Mouse (Mus musculus): ENCODE data around the gene Aamp. TPM values are rescaled to one million over a fixed set of nuclear protein-coding genes. Genes with fewer than 3 reads are reported as not detected.

The Aamp gene
- polyA plus RNA-seq, 1 experiment: 201 TPM

GRCm38 (mm10) chr1:74321396-74321795 lies 36.9 kb upstream of the Aamp start:
- TF ChIP-seq POLR2A (IDR thresholded peaks at IDR 0.05; ENCODE audit: control insufficient read depth, extremely low read depth, insufficient read depth, low read length, poor library complexity): no peak
- no peak for TF ChIP-seq CTCF (IDR thresholded peaks at IDR 0.05; ENCODE audit: borderline replicate concordance, control insufficient read depth, extremely low read depth, insufficient read depth, low read length, poor library complexity)
- no peak overlapping the region for H3K27ac ChIP-seq (ENCODE audit: control insufficient read depth, insufficient read depth, low read length)
- WGBS: 97% methylated on average over 3 of the region's 3 CpGs
- DNase-seq: no peak
- H3K4me3 ChIP-seq (ENCODE audit: control insufficient read depth, insufficient read depth, low read length): no peak overlapping the region
- no peaks in the 10 kb centered on the region for H3K36me3 ChIP-seq (ENCODE audit: control insufficient read depth, insufficient read depth, low read length)
- H3K4me1 ChIP-seq (replicated peaks; ENCODE audit: control insufficient read depth, insufficient read depth, low read length): peaks cover 9% of the 10 kb centered on the region
- no peaks in the 10 kb centered on the region for H3K27me3 ChIP-seq (ENCODE audit: control insufficient read depth, insufficient read depth, low read length)

- no peak overlapping the region for H3K4me3 ChIP-seq (ENCODE audit: control insufficient read depth, insufficient read depth, low read length)
- TF ChIP-seq CTCF (IDR thresholded peaks at IDR 0.05; ENCODE audit: borderline replicate concordance, control insufficient read depth, extremely low read depth, insufficient read depth, low read length, poor library complexity): no peak
- no peak for TF ChIP-seq POLR2A (IDR thresholded peaks at IDR 0.05; ENCODE audit: control insufficient read depth, extremely low read depth, insufficient read depth, low read length, poor library complexity)
- no peaks in the 10 kb centered on the region for H3K27me3 ChIP-seq (ENCODE audit: control insufficient read depth, insufficient read depth, low read length)
- DNase-seq: no peak
- peaks cover 14% of the 10 kb centered on the region for H3K4me1 ChIP-seq (replicated peaks; ENCODE audit: control insufficient read depth, insufficient read depth, low read length)
- no peak overlapping the region for H3K27ac ChIP-seq (ENCODE audit: control insufficient read depth, insufficient read depth, low read length)
- H3K36me3 ChIP-seq (ENCODE audit: control insufficient read depth, insufficient read depth, low read length): no peaks in the 10 kb centered on the region
- WGBS: 87% methylated on average over 3 of the region's 3 CpGs
Measured at GRCm38 (mm10) chr1:74318711-74319110, 34.2 kb upstream of the Aamp start.

- Histone ChIP-seq H3K4me1 (replicated peaks; ENCODE audit: control insufficient read depth, insufficient read depth, low read length) (peaks cover 14% of the 10 kb centered on the region), H3K27me3 (ENCODE audit: control insufficient read depth, insufficient read depth, low read length) (no peaks in the 10 kb centered on the region), H3K4me3 (ENCODE audit: control insufficient read depth, insufficient read depth, low read length) (no peak overlapping the region), H3K27ac (ENCODE audit: control insufficient read depth, insufficient read depth, low read length) (peak overlapping the region; percentile 6; the same call in 1 of the 2 replicates), H3K36me3 (ENCODE audit: control insufficient read depth, insufficient read depth, low read length) (no peaks in the 10 kb centered on the region)
- DNase-seq: no peak
- WGBS: 33% methylated on average over 4 of the region's 4 CpGs
- no peak for TF ChIP-seq CTCF (IDR thresholded peaks at IDR 0.05; ENCODE audit: borderline replicate concordance, control insufficient read depth, extremely low read depth, insufficient read depth, low read length, poor library complexity)
- TF ChIP-seq POLR2A (IDR thresholded peaks at IDR 0.05; ENCODE audit: control insufficient read depth, extremely low read depth, insufficient read depth, low read length, poor library complexity): no peak
Measured at GRCm38 (mm10) chr1:74316114-74316827, 31.7 kb upstream of the Aamp start.

GRCm38 (mm10) chr1:74314796-74315195 lies 30.3 kb upstream of the Aamp start:
- WGBS: 91% methylated on average over 3 of the region's 3 CpGs
- Histone ChIP-seq H3K36me3 (ENCODE audit: control insufficient read depth, insufficient read depth, low read length) (no peaks in the 10 kb centered on the region), H3K4me1 (replicated peaks; ENCODE audit: control insufficient read depth, insufficient read depth, low read length) (peaks cover 14% of the 10 kb centered on the region), H3K4me3 (ENCODE audit: control insufficient read depth, insufficient read depth, low read length) (no peak overlapping the region), H3K27ac (ENCODE audit: control insufficient read depth, insufficient read depth, low read length) (no peak overlapping the region), H3K27me3 (ENCODE audit: control insufficient read depth, insufficient read depth, low read length) (no peaks in the 10 kb centered on the region)
- TF ChIP-seq CTCF (IDR thresholded peaks at IDR 0.05; ENCODE audit: borderline replicate concordance, control insufficient read depth, extremely low read depth, insufficient read depth, low read length, poor library complexity) (no peak), POLR2A (IDR thresholded peaks at IDR 0.05; ENCODE audit: control insufficient read depth, extremely low read depth, insufficient read depth, low read length, poor library complexity) (no peak)
- no peak for DNase-seq

- H3K36me3 ChIP-seq (ENCODE audit: control insufficient read depth, insufficient read depth, low read length): no peaks in the 10 kb centered on the region
- peak; percentile 72 for DNase-seq
- 4% methylated on average over 3 of the region's 3 CpGs for WGBS
- no peak for TF ChIP-seq CTCF (IDR thresholded peaks at IDR 0.05; ENCODE audit: borderline replicate concordance, control insufficient read depth, extremely low read depth, insufficient read depth, low read length, poor library complexity)
- no peak for TF ChIP-seq POLR2A (IDR thresholded peaks at IDR 0.05; ENCODE audit: control insufficient read depth, extremely low read depth, insufficient read depth, low read length, poor library complexity)
- peaks cover 18% of the 10 kb centered on the region for H3K4me1 ChIP-seq (replicated peaks; ENCODE audit: control insufficient read depth, insufficient read depth, low read length)
- no peaks in the 10 kb centered on the region for H3K27me3 ChIP-seq (ENCODE audit: control insufficient read depth, insufficient read depth, low read length)
- H3K27ac ChIP-seq (ENCODE audit: control insufficient read depth, insufficient read depth, low read length): no peak overlapping the region
- H3K4me3 ChIP-seq (ENCODE audit: control insufficient read depth, insufficient read depth, low read length): no peak overlapping the region
Measured at GRCm38 (mm10) chr1:74313049-74313692, 28.6 kb upstream of the Aamp start.

GRCm38 (mm10) chr1:74309767-74310166 lies 25.2 kb upstream of the Aamp start:
- H3K4me3 ChIP-seq (ENCODE audit: control insufficient read depth, insufficient read depth, low read length): no peak overlapping the region
- TF ChIP-seq POLR2A (IDR thresholded peaks at IDR 0.05; ENCODE audit: control insufficient read depth, extremely low read depth, insufficient read depth, low read length, poor library complexity): no peak
- TF ChIP-seq CTCF (IDR thresholded peaks at IDR 0.05; ENCODE audit: borderline replicate concordance, control insufficient read depth, extremely low read depth, insufficient read depth, low read length, poor library complexity): no peak
- peaks cover 9% of the 10 kb centered on the region for H3K4me1 ChIP-seq (replicated peaks; ENCODE audit: control insufficient read depth, insufficient read depth, low read length)
- H3K36me3 ChIP-seq (ENCODE audit: control insufficient read depth, insufficient read depth, low read length): no peaks in the 10 kb centered on the region
- WGBS: 63% methylated on average over 3 of the region's 3 CpGs
- no peaks in the 10 kb centered on the region for H3K27me3 ChIP-seq (ENCODE audit: control insufficient read depth, insufficient read depth, low read length)
- H3K27ac ChIP-seq (ENCODE audit: control insufficient read depth, insufficient read depth, low read length): no peak overlapping the region
- no peak for DNase-seq

Data from thymus, adult 2 months (tissue).